Mouse (Mus musculus) limb, embryonic 14.5 days (tissue): ENCODE measurements around the gene Cacna1b. TPM values are rescaled to one million over a fixed set of nuclear protein-coding genes. Genes with fewer than 3 reads are reported as not detected.

Experiments
- ATAC-seq: fragments of 200-750 bp; cut with Nextera tagmentation; 2 replicates; pipeline ENCODE4 v1.8.0; 2017; ENCODE audit warnings: low read depth, moderate number of reproducible peaks, moderate TSS enrichment; ENCODE audit not compliant: low FRiP score
- DNase-seq: peaks from one replicate; pipeline ENCODE4 v3.0.0-alpha.2; 2015; ENCODE audit warnings: low spot score
- H3K27ac ChIP-seq: fragments of 300-500 bp; sonication (generic); replicated peaks from 2 replicates; pipeline ENCODE4 v1.5.1; 2014; ENCODE audit warnings: low read depth, mild to moderate bottlenecking, low read length, moderate library complexity, mixed read lengths
- H3K27me3 ChIP-seq: fragments of 300-500 bp; sonication (generic); 2 replicates; pipeline ENCODE4 v1.6.1; 2014; ENCODE audit warnings: low read length, mixed read lengths; ENCODE audit not compliant: control insufficient read depth, insufficient read depth
- H3K36me3 ChIP-seq: fragments of 300-500 bp; sonication (generic); 2 replicates; pipeline ENCODE4 v1.6.1; 2014; ENCODE audit warnings: mild to moderate bottlenecking, low read length, moderate library complexity, mixed read lengths; ENCODE audit not compliant: control insufficient read depth, insufficient read depth
- H3K4me1 ChIP-seq: fragments of 300-500 bp; sonication (generic); 2 replicates; pipeline ENCODE4 v1.6.1; 2014; ENCODE audit warnings: antibody characterized with exemption, low read length, mixed read lengths; ENCODE audit not compliant: control insufficient read depth, insufficient read depth
- H3K4me2 ChIP-seq: fragments of 300-500 bp; sonication (generic); replicated peaks from 2 replicates; pipeline ENCODE4 v1.6.1; 2014; ENCODE audit warnings: low read depth, mild to moderate bottlenecking, low read length, moderate library complexity; ENCODE audit not compliant: severe bottlenecking
- H3K4me3 ChIP-seq: fragments of 300-500 bp; sonication (generic); replicated peaks from 2 replicates; pipeline ENCODE4 v1.5.1; 2014; ENCODE audit warnings: low read length
- H3K9ac ChIP-seq: fragments of 300-500 bp; sonication (generic); 2 replicates; pipeline ENCODE4 v1.6.1; 2014; ENCODE audit warnings: mild to moderate bottlenecking, low read depth, low read length, moderate library complexity; ENCODE audit not compliant: severe bottlenecking
- H3K9me3 ChIP-seq: fragments of 300-500 bp; sonication (generic); 2 replicates; pipeline ENCODE4 v1.6.1; 2016; ENCODE audit warnings: low read length; ENCODE audit not compliant: control insufficient read depth
- POLR2A ChIP-seq: fragments of 200-500 bp; IDR thresholded peaks from 2 replicates; pipeline ENCODE4 v1.8.0; 2012; ENCODE audit warnings: inconsistent platforms, mild to moderate bottlenecking, moderate library complexity, borderline replicate concordance; ENCODE audit not compliant: insufficient read depth, insufficient read length; ENCODE audit errors: extremely low read depth
- WGBS: fragments of 180-500 bp; shearing (Covaris S2); extraction: QIAGEN DNeasy Blood & Tissue Kit; methylation state at CpG from one replicate; pipeline ENCODE4 v1.1.7; 2014; 5-methylcytosine and 5-hydroxymethylcytosine counted together
- polyA plus RNA-seq, 2 experiments: library from polyadenylated mRNA; depleted of rRNA in 1 of 2; stranded (reverse) in 1 of 2; unstranded in 1 of 2; fragments of >200 nt; fragmentation: Nextera tagmentation in 1 of 2; extraction: Ambion mirVana in 1 of 2; gene quantifications; 2 replicates each; pipeline versions ENCODE4 v1.2.1 to v1.2.3; 2012 to 2014

Gene Cacna1b
- polyA plus RNA-seq, 2 experiments, result 1.4 to 2.7 TPM

DNA sequence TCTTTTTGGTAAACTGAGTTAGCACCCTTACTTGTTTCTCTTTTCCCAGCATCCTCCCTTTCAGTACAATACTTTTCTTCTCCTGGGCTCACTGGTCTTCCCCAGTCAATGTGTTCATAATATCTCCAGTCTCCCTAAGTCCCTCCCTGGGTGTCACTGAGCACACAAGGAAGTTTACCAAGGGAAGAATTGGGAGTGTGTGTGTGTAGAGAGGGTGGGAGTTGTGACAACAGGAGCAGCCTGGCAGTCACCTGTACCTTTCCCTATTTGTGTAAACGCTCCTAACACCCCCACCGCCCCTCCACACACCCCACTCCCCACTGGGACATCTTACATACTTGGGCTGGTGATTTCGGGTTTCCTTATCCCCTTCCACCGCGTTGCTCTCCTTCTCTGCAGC lies 84.4 kb downstream of the Cacna1b start:
- Histone ChIP-seq H3K36me3 (no peaks in the 10 kb centered on the region), H3K9me3 (no peaks in the 10 kb centered on the region), H3K9ac (no peak overlapping the region), H3K4me2 (peak overlapping the region; percentile 47; the same call in 1 of the 2 replicates), H3K27me3 (peaks cover 4% of the 10 kb centered on the region; the same call in 1 of the 2 replicates), H3K4me3 (no peak overlapping the region), H3K4me1 (no peaks in the 10 kb centered on the region), H3K27ac (no peak overlapping the region)
- no peak for DNase-seq
- no peak for TF ChIP-seq POLR2A
- 76% methylated on average over 5 of the region's 5 CpGs for WGBS
- no peak for ATAC-seq

DNA sequence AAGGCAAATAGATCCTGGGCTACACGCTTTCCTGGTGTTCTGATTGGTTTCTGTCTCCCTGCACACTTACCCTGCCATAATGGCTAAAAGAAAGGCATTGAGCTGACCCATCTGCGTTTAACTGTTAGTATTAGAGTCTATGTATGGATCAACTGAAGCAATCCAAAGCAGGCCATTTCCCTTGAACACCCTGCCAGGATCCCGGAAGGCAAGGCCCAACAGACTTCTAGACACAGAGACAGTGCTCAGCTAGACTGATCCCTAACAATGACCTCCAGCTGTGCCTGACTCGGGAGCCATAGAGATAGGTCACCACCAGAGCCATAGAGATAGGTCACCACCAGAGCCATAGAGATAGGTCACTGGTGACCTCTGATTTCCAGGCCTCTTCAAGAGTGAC lies 84.8 kb downstream of the Cacna1b start:
- Histone ChIP-seq H3K9me3 (no peaks in the 10 kb centered on the region), H3K27ac (no peak overlapping the region), H3K4me1 (no peaks in the 10 kb centered on the region), H3K4me2 (no peak overlapping the region), H3K9ac (no peak overlapping the region), H3K36me3 (no peaks in the 10 kb centered on the region), H3K4me3 (no peak overlapping the region), H3K27me3 (peaks cover 4% of the 10 kb centered on the region; the same call in 1 of the 2 replicates)
- 70% methylated on average over 4 of the region's 4 CpGs for WGBS
- DNase-seq (no peak), ATAC-seq (no peak)
- no peak for TF ChIP-seq POLR2A

DNA sequence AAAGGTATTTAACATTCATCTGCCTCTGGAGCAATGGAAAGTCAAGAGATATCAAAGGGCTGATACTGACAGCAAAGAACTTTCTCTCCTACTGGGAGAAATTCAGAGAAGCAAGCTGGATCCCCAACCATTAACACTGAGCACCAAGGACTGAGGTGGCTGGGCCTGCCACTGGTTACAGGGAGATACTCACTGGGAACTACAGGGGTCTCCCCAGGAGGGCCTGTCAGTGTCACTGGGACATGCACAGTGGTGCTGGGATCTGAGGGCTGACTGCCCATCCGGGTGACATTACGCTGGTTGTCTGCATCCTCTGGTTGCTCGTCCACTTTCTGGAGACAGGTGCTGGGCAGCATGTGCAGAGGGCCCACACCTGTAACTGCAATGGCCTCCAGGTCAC lies 85.3 kb downstream of the Cacna1b start:
- Histone ChIP-seq H3K9me3 (no peaks in the 10 kb centered on the region), H3K4me1 (no peaks in the 10 kb centered on the region), H3K27me3 (peaks cover 4% of the 10 kb centered on the region; the same call in 1 of the 2 replicates), H3K4me2 (no peak overlapping the region), H3K9ac (no peak overlapping the region), H3K36me3 (no peaks in the 10 kb centered on the region), H3K4me3 (no peak overlapping the region), H3K27ac (no peak overlapping the region)
- no peak for TF ChIP-seq POLR2A
- ATAC-seq (no peak), DNase-seq (no peak)
- WGBS, result 97% methylated on average over 3 of the region's 3 CpGs

DNA sequence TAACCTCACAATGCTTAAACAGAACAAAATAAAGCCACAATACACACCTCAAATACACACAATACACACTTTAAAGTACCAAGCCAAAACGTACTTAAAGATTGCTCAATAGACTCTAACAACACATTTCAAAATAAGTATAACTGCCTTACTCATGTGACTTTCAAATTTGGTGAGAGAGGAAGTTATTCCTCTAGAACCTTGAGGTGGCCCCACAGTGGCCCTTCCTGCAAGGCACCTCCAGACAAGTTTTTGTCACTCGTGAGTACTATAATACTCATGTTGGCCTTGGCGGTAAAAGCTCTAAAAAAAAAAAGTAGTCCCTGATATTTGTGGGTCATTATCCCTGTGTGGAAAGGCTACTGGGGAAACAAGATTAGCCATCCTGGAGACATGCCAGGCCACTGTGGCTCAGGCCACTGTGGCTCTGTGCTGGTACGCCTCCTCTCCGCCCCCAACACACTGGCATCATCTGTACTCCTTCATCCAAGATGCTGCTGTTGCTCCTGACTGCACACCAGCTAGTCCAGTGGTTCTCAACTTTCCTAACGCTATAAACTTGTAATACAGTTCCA lies 88.4 kb downstream of the Cacna1b start:
- no peaks in the 10 kb centered on the region for H3K4me1 ChIP-seq
- DNase-seq (no peak), ATAC-seq (no peak)
- no peak overlapping the region for H3K4me3 ChIP-seq
- H3K27me3 ChIP-seq, result peaks cover 4% of the 10 kb centered on the region; the same call in 1 of the 2 replicates
- no peak overlapping the region for H3K9ac ChIP-seq
- H3K36me3 ChIP-seq, result no peaks in the 10 kb centered on the region
- H3K27ac ChIP-seq, result no peak overlapping the region
- 77% methylated on average over 6 of the region's 6 CpGs for WGBS
- H3K9me3 ChIP-seq, result no peaks in the 10 kb centered on the region
- no peak for TF ChIP-seq POLR2A
- no peak overlapping the region for H3K4me2 ChIP-seq

DNA sequence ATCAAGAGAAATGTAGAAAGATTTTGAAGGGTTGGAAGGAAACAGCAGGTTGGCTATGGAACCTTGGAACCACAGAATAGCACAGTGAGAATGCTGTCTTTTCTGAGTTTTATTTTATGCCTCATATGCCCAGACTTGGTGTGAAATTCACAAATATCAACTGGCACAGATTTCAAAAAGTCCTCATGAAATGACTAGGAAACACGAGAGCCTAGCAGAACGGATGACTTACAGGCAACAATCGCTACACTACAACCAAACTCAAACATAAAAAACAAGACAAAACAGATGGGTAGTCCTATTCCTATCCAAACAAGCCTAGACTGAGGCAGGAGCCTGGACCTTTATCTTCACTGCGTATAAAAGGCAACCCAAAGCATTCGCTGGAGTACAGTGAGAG lies 94.4 kb downstream of the Cacna1b start:
- ATAC-seq (no peak), DNase-seq (no peak)
- TF ChIP-seq POLR2A, result no peak
- Histone ChIP-seq H3K9me3 (no peaks in the 10 kb centered on the region), H3K36me3 (no peaks in the 10 kb centered on the region), H3K4me2 (no peak overlapping the region), H3K4me3 (no peak overlapping the region), H3K9ac (no peak overlapping the region), H3K27me3 (no peaks in the 10 kb centered on the region), H3K4me1 (no peaks in the 10 kb centered on the region), H3K27ac (no peak overlapping the region)
- WGBS, result 93% methylated on average over 5 of the region's 5 CpGs

DNA sequence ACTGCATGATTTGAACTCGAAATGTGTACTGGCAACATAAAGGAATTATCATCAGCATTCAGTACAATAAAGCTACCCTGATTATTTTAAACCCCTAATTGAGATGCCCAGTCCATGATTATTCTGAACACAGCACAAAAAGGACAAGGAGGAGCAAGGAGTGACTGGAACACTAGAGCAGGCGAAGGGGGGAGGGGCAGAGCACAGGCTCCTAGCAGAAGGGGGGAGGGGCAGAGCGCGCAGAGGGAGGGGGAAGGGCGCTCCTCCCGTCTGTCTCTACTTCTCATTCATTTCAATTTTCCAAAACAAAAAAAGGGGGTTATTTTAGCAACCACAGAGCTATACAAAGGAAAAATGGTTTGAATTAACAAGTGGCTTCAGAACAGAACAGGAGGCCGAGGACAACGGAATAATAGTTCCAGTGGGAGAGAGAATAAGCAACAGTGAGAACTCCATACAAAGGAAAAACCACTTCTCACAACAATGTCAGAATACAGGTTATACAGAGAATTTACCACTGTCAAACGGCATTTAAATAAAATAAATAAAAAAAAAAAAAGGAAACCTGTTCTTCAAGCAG lies 98.2 kb downstream of the Cacna1b start:
- DNase-seq (no peak), ATAC-seq (no peak)
- WGBS, result 29% methylated on average over 9 of the region's 9 CpGs
- H3K9ac ChIP-seq, result no peak overlapping the region
- TF ChIP-seq POLR2A, result no peak
- H3K4me1 ChIP-seq, result no peaks in the 10 kb centered on the region
- no peak overlapping the region for H3K27ac ChIP-seq
- no peaks in the 10 kb centered on the region for H3K27me3 ChIP-seq
- H3K4me2 ChIP-seq, result no peak overlapping the region
- no peaks in the 10 kb centered on the region for H3K36me3 ChIP-seq
- no peaks in the 10 kb centered on the region for H3K9me3 ChIP-seq
- H3K4me3 ChIP-seq, result no peak overlapping the region
